Mouse (Mus musculus) liver (tissue): ENCODE results near the gene Tmc5.

Experiments
- DNase-seq: peaks from one replicate; pipeline ENCODE4 v3.0.0-alpha.2; 2020; ENCODE audit warnings: mixed read lengths

The Tmc5 gene

DNA sequence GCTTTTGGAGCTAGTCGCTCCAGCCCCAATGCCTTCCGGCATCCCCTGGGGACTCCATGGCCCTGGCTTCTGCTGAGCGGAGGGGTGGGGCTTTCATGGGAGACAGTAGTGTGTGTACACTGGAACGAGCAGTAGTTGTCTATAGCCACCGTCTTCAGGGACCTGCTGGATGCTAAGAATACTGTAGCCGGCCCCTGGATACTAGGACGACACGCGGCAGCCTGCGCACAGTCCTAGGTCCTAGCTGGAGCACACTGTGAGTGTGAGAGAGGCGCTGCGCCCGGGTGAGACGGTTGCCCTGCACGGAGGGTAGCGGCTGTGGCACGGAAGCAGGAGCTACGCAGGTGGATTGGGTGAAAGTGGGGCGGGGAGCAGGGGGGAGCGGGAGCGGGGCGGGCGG lies at the start of gene Tmc5:
TSS of gene Tmc5 (plus strand) at position 97 of the 400 bp plus-strand sequence.
- no peak for DNase-seq

DNA sequence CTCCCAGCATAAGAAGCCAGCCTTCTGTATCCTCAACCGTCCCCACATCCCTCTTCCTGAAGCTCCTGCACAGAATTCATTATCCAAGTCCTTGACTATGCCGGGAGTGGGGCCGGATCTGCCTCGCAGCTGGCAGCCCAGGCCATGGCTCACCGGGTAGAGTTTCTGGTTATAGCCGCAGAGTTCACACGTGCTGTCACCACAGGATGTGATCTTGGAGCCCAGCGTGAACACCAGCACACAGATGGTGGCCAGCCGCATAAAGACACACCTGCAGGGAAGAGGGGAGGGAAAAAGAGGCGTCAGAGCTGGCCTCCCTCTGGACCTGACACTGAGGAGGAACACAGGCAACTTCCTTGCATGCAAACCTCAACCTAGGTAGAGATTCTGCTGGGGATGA lies 49.6 kb upstream of the Tmc5 start:
- no peak for DNase-seq

DNA sequence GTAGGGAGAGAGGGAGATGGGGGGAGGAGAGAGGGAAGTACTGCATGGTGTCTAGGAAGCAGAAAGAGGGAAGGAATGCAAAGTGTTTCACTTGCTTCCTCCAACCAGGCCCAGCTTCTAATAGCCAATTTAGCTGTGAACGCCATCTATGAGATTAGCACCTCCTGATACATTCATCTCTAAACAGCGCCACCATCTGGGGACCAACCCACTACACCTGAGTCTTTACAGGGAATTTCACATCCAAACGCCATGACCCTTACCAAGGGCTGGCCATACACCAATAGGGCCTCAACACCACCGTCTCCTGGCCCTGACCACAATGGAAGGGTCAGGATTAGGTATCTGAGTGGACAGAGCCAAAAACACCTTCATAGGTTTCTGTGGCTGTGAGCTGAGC lies 43.2 kb upstream of the Tmc5 start:
- no peak for DNase-seq

DNA sequence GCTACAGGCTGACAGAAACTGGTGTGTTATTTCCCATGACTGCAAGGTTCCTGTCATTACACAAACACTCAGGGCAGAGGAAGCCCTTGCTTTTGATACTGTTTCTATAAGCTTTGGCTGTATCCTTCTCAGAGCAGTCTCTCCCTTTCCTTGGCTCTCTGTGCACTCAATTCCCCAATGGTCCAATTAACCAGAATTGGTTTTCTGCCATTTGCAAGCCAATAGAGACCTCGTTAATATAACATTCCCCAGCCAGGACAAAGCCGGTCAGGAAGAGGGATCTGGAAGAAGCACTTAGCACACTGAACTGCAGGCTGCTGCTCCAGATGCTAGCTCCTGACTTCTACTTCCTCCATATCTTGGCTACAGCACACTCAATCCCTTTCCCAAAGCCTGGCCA lies 42.8 kb upstream of the Tmc5 start:
- no peak for DNase-seq

DNA sequence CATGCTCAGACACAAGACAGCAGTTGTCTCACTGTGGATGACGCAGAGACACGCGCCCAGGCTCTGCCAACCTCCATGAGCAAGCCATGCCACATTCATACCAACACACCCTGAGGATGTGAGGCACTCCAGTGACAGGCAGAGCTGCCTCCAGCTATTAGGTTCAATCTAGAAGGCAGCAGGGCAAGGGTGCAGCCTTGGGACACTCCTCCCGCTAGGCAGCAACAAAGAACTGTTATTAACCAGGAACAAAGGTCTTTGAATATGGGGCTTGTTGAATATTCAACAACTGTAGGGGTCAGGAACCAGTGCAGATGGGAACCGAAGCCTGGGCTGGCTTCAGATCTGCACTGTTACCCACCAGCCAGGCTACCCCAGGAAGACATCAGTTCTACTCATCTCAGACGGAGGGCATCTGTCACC lies 28.0 kb upstream of the Tmc5 start:
- no peak for DNase-seq

DNA sequence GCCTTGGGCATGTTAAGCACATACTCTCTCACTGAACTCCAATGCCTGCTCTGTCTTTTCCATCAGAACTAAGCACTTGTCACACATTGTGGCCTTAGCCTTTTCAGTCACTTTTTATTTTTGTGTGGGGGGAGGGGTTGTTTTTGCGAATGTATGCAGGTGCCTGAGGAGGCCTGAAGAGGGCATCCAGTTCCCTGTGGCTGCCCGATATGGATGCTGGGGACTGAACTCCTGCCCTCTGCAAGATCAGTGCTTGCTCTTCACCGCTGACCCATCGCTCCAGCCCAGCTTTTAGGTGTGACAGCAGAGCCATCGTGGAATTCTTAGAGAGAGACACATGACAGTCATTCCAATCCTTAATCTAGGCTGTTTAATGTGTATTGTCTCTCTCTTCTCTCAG lies 25.7 kb upstream of the Tmc5 start:
- no peak for DNase-seq

DNA sequence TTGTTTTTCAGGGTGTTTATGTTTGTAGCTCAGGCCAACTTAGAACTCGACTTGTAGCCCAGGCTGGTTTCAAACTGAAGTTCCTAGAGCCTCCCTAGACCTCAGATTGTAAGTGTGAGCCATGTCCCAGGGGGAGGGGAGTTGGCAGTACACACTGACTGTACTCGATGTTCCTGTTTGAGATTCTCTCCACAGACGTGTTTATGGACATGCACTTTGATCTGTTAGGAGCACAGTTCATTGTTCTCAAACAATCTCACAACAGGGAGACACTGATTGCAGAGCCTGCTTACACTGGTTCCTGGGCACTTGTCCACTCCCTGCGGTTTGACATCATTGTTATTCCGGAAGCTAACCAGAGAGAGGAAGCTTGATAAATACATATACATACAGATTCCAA lies 25.1 kb upstream of the Tmc5 start:
- no peak for DNase-seq

DNA sequence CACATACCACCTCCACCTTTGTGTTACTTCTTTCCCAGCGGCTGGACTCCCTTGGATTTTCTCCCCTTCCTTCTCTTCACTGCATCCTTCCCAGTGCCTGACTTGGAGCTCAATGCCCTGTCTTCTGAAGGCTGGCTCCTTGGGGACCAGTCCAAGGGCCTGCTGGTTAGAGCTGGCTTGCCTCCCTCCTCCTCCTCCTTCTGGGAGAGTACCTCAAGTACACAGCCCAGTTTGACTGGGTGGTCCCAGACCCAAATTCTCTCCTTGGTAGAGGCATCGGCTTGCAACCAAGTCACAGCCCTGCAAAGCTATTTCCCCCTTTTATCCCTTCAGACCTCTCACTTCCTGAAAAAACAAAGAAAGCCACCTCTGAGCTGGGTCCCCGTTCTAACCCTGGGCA lies 18.8 kb upstream of the Tmc5 start:
- DNase-seq: no peak

DNA sequence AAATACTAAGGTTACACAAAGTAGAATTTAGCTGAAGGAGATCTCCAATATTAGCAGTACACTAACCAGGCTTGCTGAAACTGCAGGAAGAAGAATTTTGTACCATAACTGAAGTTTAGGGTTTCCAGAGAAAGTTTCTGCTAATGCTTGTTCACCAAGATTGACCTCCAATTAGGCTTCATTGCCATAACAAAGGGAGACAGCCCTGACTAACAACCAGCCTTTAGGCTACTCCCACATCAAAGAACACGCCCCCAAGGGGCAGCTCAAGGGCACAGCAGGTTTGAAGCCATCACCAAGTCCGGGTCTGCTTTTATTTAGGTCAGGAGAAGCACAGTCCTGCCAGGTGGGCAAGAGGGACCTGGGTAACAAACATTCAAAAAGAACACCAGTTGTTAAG lies 17.2 kb upstream of the Tmc5 start:
- no peak for DNase-seq

DNA sequence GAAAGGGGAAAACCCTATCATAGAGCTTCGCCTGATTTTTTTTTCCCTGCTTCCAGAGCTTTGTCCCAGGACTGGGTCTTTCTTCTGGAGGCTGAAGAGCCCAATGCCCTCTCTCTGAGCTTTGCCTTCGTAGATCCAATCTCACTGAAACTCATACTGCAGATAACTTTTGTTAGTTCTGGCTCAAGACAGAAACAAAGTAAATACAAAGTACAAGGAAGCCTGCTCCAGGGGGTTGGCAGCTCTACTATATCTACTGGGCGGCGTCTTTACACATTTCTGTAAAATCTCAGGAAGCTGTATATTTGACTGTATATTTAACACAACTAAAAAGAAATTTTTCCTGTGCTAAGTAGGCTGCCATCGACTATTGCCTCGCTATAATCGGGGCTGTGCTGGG lies 13.3 kb upstream of the Tmc5 start:
- no peak for DNase-seq

DNA sequence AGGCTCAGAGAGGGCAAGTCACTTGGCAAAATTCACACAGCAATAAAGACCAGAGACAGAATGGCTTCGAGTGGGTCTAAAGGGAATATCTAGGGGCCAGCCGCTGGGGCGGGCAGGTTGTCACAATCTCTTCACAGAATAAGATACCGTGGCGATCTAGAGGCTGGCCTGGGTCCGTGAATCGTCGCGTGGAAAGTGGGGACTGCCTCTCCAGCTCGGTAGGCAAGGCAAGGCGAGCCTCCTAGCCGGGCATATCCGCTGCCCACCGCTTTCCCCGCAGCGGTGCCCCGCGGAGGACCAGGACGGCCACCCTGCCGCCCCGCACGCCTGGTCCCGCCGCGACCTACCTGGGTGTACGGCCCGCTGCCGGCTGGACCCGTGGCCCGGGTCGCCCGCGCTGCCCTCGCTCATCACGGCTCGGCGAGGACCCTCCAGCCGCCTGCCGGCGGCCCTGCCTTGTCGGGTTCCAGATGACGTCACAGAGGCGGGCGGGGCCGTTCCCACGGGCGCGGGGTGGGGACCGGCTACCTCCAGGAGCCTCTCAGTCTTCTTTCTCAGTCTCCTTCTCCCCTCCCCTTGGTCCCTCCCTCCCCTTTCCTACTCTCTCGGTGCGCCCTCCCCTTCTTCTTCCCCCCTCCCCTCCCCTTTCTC lies 12.7 kb upstream of the Tmc5 start, which contains the start of gene Tmc7:
TSS of gene Tmc7 (minus strand) at position 480 of the 651 bp plus-strand sequence.
- DNase-seq: peak; percentile 73

DNA sequence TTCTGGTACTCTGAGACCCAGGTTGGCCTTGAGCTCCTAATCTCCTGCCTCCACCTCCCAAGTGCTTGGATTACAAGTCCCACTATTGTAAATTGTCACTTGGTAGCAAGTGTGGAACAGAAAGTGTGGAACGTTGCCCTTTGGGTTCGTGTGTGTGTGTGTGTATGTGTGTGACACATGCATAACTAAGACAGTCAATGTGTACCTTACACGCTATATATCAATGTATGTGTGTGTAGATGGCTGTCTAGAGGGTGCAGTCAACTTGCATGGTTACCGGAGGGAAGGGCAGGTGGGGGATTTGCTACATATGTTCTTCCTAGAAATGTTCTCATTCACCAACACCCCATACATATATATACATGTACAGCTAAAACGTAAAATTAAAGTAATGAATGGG lies 12.2 kb upstream of the Tmc5 start:
- DNase-seq: no peak

DNA sequence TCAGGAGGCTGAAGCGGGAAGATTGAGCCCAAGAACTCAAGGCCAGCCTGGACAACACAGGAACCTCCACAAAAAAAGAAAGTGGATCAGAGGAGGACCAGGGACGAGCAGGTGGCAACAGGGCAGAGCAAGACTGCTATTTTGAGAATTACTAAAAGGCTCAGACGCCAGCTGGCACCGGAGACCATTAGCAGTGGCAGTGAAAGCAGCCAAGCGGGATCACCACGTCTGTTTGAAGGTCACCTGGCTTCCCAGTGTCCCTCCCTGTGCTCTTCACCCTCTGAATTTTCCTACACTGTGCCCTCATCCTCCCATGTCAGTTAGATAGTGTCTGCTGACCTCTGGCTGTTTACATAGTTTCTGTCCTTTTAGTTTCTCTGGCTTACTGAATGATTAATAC lies 11.2 kb upstream of the Tmc5 start:
- DNase-seq: no peak

DNA sequence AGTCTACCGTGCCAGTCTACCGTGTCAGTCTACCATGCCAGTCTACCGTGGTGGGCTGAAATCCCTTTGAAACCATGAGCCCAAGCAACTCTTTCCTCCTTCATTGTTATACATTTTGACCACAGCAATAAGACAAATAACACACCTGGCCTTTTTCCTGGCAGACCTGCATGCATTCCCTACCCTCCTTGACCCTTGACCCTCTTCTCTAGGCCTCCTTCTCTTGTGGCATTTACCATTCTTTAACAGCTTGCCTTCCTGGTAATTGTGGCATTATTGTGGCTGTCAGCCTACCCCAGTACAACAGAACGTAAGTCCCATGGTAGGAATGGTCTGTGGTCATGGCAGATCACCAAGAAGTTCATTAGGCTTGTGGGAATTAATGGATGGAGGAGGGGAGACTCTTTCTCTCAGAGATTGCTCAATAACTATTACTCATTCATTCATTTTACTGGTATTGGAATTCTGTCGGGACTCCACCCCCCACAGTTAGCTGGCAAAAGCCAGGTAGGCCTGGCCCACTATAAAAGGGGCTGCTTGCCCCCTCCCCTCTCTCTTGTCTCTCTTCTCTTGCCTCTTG lies 6.3 kb upstream of the Tmc5 start:
- no peak for DNase-seq

DNA sequence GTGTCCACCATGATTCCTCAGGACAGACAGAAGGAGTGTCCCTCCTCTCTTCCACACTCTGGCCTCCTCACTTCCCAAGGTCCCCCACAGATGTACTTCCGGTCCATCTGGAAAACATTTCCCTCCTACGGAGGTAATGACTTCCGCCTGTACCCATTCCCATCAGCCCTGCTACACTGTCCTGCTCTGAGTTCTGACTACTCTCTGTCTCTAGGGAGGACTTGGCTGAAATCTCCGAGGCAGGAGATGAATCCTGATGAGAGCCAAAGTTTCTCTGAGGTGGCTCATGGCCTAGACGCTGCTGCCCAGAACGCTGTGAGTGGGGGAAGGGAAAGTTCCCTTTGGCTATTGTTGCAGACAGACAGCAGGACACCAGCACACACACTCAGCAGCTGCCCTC lies 5.0 kb upstream of the Tmc5 start:
- no peak for DNase-seq

DNA sequence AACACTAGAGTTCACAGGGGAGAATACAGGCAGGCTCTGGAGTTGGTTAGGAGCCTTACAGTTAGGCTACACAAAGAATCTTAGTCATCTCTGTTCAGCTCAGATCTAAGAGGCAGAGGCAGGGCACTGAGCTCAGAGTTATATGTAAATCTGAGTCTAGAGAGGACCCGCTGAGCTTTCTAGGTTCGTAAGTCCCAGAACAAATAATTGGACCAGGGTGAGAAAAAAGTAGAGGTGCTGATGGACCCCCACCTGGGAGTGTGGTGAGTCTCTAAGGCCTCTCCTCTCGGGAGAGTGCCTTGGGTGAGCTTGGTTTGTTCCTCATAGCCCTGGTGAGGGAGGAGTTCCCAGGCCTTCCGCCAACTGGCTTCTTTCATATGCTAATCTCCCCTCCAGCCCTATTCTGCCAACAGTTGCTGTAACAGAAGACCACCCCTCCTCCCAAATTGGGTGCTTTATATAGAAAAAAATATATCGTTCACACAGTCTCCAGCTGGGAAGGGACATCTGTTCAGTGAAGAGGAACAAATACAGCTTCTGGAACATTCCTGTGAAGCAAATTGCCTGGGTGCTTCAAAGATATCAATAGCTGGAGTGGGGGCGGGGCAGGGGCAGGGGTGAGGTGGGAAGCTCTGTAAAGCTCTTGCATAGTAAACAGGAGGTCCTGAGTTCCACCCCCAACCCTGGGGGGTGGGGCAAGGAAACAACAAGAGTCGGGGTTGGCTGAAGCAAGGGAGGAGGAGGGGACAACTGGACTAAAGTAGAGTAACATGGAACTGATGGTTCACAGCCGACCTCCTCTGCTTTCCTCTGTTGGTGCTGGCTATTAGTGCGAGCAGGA lies 3.3 kb upstream of the Tmc5 start:
- peak; percentile 52 for DNase-seq

DNA sequence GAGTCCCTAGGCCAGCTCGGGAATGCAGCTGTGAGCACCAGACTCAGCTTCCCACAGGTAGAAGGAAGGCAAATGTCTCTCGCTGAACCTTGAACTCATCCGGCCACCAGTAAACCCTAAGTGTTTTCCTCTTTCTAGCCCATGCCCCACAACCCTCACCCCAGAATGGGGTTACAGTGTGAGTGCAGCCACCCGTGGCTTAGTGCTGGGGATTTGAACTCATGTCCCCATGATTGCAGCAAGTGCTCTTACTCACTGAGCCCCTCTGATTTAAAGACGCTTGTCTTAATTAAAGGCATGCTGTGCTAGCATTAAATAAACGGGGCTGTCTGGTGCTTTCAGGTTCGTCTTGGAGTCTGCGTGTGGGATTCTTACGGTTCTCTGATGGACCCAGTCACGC lies 2.5 kb upstream of the Tmc5 start:
- DNase-seq: no peak

DNA sequence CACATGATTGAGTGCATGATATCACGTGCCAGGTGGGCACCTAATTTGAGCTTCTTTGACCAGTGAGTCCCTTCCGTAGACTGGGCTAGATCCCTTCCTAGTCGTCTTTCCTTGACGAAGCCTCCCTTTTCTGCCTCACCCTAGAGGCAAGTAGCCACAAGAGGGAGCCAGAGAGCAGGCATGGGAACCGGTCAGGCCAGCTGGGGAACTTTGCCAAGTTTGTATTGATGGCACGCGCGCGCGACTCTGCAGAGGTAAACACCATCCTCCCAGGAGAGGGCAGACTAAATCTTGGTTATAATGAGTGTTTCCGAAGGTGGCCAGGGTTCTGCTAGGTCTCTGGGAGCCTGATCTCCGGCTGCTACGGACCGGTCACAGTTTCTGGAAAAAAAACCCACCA lies 1.9 kb upstream of the Tmc5 start:
- peak; percentile 86 for DNase-seq

DNA sequence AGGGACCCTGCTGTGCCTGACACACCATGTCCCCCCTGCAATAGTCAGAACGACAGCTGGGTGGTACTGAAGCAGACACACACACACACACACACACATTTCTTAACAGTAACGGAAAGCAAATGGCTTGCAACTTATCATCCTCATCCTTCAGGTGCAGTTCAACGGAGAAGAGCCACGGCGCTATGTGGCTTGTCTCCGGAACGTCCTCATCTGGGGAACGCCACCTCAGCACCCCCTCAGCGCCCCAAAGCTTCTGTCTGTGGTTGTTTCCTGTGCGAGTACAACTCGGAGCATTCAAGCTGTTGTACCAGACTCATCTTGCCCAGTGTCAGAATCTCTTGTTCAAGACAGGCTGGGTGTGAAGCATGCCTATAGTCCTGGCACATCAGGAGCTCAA lies 826 bp upstream of the Tmc5 start:
- DNase-seq: no peak

DNA sequence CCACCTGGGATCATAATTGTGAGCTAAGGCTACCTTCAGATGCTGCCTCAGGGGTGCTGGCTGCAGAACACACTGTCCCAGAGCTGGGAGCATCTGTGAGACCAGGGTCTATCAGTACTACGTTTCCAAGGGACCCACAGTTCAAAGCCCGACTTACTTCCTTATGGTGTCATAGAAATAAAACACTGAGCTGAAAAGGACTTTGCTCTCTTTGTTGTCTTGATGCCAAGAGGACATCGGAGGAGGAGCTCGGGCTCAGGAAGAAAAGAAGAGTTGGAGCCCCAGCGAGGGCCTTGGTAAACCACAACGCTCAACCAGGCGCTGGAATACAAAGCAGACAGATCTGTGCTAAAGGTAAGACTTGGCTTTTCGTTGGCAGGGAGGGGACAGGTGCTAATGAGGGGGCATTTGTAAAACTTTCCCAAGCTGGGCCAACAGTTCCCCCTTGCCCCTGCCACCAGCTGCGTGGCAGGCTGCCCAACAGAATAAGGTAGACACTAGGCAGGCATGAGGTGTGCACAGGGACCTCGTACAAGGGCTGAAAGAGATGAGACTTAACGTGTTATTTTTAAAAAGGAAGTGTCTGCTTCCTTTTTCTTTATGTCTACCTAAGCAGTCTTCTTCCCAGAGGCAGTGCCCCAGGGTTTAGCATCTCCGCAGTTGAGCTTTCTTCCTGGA lies 3.0 kb downstream of the Tmc5 start:
- DNase-seq: no peak

DNA sequence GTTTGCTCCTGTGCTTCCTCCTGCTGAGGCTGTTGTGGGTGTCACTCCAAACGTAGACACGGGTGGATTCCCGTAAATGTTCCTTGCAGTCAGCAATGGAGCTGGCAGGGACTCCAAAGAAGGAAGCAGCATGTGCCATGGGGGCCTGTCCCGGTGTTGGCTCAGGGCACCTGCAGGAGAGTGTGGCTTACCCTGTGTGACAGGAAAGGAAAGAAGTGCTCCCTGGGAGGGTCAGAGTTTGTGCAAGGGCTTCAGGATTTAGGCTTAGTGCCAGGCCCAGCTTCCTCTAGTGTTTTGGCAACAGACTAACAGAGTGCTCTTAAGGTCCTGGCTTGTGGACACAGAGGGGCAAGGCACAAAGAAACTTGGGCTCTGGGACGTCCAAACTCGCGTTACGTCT lies 7.7 kb downstream of the Tmc5 start:
- no peak for DNase-seq

DNA sequence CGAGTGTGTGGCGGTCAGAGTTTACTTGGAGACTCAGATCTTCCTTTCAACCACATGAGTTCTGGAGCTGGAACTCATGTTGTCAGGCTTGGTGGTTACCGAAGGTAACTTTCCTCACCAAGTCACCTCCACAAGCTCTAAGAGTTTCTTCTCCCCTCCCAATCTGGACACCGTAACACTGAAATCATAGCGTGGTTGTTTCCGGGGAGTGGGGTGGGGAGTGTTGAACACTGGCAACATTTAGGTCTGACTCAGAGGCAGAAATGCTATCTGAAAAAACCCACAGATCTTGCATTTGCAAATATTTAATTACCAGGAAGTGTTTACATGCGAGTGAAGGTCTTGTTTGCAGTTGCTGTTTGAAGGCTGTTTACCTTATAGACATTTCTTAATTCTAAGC lies 12.7 kb downstream of the Tmc5 start:
- no peak for DNase-seq

DNA sequence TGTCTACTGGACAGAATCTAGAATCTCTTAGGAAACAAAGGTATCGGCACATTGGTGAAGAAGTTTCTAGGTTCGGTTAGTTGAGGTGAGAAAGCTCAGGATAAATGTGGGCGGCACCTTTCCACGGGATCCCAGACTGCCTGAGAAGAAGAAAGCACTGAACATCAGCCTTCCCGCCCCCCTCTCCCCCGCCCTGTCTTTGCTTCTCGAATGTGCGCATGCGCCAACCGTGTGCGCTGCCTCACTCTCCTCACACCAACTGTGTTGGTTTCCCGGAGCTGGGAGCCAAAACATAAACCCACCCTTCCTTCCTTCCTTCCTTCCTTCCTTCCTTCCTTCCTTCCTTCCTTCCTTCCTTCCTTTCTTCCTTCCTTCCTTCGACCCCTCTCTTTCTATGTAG lies 13.6 kb downstream of the Tmc5 start:
- no peak for DNase-seq
